Mouse (Mus musculus) natural killer cell, adult 2 months (primary cell): ENCODE data around the gene Armc12.
"Not testable (repeated sequence)": the region's sequence is repeated elsewhere in the genome, so short reads cannot be mapped to it uniquely, and the experiment has no call there.

Source experiments
- DNase-seq, 2 experiments: peaks; one replicate each; pipeline ENCODE4 v3.0.0; 2022; ENCODE audit warnings: low spot score in 2 of 2

Gene Armc12

DNA sequence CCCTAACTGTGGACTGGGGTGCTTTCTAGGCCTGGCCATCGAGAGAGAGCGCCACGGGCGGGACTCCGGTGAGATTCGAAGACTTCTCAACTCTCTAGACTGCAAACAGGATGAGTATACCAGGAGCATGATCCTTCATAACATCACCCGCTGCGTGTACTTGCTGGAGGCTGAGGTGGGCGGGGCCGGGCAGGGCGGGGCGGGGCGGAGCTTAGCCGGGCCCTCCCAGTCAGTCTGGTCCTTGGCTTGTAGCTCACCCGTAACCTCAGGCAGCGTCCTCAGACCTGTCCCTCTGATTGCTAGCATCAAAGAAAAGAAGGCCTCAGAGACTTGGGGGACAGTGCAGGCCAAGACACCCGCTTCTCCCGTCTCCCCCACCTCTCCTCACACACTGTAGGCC is 1.3 kb downstream of the Armc12 start:
- DNase-seq = no peak

DNA sequence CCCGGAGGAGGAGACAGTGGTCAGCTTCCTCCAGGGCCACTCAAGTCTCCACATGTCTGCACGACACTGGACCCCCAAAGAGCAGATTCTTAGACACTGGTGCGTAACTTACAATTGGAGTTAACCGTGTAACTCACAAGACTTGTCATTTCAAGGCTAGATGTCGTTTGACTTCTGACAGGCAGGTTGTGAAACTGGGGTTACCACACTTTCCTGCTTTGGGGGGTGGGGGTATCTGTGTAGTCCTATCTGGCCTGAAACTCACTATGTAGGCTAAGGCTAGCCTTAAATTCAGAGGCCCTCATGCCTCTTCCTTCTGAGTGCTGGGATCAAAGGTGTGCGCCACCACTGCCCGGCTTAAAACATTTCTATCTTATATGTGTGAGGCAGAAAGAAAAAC is 2.0 kb downstream of the Armc12 start:
- no peak for DNase-seq

DNA sequence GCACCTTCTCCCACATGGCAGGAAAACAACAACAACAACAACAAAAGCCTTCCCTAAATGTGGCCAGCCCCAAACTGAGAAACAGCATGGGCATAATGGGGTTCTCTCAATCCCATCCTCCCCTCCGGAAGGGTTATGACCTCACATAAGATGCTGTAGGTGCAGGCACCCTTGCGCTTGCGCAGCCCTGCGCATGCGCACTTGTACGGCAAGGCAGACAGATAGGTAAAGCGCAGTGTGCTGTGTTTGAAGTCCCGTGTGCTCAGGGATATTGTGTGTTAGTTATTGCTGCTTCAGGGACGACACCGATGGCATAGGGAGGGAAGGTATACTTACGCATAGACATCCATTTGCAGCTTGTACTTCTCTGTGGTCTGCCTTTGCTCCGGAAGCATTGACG is 2.7 kb downstream of the Armc12 start:
- no peak for DNase-seq

DNA sequence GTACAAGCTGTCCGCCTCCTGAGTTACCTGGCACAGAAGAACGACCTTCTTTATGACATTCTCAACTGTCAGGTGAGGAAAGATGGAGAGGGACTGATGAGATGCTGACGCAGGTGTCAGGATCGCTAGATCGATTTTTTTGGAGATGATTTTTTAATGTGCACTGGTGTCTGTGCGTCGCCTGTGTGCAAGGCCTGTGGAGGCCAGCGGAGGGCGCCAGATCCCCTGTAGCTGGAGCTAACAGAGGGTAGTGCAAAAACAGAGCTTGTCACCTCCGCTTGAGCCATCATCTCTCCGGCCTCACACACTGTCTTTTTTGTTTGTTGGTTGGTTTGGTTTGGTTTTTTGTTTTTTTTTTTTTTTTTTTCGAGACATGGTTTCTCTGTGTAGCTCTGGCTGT is 7.3 kb downstream of the Armc12 start:
- DNase-seq = no peak

DNA sequence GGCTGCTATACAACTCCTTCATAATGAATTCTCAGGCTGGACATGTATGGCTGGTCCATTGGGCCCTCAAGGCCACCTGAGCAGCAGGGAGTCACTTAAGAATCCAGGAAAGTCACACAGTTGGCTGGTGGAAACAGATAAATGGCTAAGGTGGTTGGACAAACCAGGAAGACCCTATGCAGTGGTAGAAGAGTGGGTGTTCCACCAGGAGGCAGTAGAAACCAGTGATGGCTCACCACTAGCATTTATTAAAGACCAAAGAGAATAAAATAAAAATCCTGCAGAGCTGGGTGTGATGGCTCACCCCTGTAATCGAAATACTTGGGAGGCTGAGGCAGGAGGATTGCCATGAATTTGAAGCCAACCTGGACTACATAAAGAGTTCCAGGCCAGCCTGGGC is 16.3 kb downstream of the Armc12 start:
- peak in 1 of 2 experiments; percentile 23 for DNase-seq

DNA sequence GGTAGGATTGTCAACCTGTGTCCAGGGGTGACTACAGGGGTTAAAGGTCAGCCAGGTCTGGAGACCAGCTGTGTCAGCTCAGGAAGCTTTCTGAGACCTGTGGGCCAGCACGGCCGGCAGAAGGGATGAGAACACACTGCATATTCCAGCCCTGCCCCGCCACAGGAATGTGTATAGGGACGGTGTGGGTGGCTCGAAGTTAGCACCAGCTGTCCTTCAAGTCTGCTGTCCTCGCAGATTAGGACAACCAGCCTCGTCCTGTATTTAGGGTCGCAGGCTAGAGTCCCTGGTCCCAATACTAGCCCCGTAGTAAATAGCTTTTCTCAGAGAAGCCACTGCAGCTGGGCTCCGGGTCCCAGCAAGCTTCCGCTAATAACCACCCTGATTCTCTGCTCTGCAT is 17.9 kb downstream of the Armc12 start:
- no peak for DNase-seq

DNA sequence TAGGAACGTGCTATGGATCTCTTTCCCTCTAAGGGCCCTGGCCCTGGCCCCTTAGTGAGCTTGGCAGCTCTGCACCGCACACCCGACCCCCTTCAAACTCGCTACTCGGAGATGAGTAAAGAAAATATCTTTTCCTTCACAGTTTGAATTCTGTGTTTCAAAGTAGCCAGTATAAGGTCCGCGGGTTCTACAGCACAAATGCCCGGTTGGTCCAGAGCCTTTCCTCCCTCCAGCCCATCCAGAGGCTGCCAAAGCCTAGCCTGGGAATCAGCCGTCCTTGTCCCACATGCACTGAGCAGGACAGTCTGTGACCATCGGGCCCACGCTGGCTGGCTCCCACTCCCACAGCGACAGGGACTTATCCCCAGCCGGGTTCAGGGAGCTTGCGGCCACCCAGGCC is 18.5 kb downstream of the Armc12 start, which contains the start of gene Clpsl2:
Gene Clpsl2 (plus strand): TSS at position 301 of the 400 bp plus-strand sequence.
- no peak for DNase-seq

DNA sequence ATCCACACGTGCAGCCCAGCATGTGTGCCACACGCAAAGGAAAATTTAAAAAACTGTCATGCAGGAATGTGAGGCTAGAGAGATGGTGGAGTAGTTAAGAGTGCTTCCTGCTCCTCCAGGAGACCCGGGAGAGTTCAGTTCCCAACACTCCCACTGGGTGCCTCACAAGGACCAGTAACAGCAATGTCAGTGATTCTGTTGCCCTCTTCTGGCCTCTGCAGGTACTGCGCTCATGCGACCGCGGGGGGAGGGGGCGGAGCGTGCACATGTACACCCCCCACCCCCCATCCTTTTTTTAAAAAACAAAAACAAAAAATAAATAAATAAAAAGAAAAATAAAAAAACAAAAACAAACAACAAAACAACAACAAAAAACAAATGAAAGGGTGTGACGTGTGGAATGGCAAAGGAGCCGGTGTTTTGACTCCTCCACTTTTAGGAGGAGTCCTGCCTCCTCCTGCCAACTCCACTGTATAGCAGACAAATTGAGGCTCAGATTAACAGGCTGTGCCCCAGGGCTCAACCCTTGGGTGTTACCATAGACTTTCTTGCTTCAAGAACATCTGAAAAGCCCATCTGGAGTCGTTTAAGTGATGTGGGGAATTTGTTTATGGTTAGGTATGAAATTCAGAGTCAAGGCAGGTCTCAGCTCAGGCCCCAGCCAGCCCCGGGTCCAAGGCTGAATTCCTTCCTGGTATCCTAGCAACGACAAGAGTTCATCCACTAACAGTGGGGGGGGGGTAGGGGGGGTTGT is 22.6 kb downstream of the Armc12 start:
- DNase-seq = peak; percentile 30 to 73

DNA sequence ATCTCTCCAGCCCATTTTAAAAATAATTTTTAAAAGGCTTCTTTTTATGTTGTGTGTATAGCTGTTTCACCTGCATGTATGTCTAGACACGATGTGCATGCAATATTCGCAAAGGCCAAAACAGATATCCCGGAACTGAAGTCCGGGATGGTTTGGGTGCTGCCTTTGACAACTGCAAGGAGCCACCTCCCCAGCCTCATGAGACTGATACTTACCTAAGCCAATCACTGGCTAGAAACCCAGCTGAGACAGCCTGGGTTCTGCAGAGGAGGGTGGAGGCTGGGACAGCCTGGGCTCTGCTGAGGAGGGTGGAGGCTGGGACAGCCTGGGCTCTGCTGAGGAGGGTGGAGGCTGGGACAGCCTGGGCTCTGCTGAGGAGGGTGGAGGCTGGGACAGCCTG is 23.4 kb downstream of the Armc12 start:
- DNase-seq = not testable (repeated sequence)

DNA sequence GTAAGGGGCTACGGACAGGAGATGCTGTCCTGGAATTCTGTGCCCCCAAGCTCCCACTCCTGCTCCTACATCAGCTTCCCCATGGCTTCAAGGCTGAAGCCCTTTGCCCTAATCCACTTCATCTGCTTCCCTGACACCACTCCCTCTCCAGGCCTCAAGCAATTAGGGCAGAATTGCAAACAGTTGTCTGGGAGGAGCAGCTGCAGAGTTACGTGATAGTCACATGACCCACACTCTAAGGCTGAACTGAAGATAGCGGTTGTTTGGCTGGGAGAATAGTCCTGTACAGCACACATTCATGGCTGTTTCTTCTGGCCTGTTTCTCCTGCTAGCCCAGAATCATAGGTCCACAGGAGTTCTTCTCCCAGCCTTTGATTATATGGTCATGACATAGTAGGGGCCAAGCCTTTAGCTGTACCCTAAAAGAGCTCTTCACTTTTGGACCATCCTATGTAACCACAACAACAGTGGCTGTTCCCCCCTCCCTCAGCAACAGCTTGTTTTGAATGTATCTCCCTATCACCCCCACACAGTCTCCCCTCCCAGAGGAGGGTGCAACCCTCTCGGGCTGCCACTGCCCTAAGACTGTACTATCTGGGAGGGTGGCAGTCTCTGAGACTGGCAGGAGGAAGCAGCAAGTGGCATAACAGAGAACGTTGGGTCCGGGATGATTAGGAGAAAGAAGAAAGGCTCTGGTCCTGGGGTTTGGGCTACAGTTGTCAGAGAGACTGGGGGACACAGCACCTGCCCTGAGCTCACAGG is 26.2 kb downstream of the Armc12 start:
- DNase-seq = no peak

DNA sequence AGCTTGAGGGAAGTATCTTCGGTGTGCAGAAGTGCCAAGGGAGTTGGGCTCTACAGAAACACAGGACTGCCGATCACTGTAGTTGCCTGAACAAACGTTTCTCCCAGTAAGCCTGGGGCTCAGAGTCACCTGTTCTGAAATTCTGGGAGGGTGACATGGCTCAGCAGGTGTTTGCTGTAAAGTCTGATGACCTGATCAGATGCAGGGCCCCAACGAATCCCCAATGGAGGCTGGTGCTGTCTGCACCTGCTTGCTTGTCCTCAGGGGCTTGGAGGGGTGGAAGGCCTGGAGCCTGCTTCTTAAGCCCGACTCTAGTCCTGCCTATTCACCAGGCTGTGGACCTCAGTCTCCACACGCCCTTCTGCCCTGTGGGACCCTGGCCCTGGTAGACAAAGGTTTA is 27.2 kb downstream of the Armc12 start:
- DNase-seq = no peak

DNA sequence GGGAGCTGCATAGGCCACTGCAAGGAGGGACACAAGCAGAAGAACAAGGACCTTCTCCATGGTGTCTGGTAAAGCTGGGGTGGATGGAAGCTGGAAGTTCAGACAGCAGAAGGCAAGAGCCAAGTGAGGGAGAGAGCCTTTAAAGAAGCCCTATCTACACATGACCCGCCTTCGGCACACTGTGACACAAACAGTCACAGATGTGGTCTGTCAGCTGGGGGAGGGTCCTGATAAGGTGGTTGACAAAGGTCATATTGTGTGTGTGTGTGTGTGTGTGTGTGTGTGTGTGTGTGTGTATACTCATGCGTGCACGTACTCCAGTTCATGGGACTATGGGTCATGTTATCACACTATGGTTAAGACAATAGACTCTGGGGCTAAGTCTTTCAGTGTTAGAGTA is 30.0 kb downstream of the Armc12 start, which contains the start of gene Clps:
Gene Clps (minus strand): TSS at position 169 of the 400 bp plus-strand sequence.
- DNase-seq = no peak

DNA sequence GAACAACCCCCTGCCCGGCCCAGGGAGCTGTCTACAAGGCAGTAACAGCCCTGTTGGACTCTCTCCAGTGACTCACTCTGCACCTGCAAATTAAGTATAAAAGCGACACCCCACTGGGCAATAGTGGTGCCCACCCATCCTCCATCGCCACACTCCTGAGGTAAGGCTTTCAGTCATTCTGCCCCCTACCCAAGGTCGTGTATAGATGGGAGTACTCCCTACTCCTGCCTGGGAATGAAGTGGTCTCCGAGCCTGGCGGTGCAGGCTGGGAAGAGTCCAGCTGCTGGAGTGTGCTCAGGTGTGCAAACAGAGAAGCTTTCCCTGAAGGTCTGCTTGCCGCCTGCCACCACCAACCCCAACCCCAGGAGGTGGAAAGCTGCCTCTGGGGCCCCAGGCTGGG is 31.0 kb downstream of the Armc12 start:
- no peak for DNase-seq

DNA sequence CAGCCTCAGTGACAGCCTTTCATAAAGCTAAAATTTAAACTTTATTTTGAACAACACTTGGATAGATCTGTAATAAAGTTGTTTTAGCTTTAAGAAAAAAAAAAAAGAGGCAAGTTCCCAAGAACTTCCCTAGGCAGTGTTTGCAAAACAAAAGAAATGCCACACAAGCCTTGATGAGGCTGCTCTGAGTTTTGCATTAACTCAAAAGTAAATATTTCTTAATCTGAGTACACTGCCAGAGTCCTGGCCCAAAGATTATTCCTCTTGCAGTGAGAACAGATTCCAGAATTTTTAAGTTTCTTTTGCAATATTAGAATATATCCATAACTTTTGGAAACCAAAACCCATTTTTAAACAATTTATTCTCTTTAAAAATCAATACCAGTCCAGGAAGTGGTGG is 34.6 kb downstream of the Armc12 start:
- DNase-seq = no peak

DNA sequence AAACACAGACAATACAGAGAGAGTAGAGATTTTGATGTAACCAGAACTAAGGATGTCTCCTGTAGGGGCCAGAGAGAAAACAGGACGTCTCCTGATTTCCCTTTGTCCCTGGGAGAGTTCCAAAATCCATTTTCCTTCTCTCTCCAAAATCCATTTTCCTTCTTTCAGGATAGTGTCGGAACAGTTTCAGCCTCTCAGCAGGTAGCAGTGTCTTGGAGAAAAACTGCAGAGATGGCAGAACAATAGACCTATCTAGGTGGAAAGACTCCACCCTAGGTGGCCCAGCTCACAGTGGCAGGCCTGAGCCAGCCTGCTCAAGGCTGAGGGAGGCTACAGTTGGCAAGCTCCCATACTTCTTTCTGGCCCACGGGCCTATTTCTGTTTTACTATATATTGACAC is 36.9 kb downstream of the Armc12 start:
- no peak for DNase-seq

DNA sequence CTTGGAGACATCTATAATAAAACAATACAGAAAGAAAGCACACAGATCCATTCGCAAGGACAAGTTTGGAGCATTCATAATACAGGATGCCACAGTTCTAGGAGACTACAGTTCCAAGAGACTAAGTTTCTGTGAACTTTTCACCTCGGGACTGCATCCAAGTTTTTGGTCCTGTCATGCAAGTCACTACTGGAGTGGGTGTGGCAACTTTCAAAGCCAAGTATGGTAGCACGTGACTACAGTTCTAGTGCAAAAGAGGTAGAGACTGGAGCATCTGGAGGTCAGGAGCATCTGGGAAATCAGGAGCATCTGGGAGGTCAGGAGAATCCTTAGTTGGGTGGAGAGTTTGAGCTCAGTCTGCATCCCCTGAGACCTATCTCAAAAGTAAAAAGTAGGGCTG is 41.3 kb downstream of the Armc12 start:
- no peak for DNase-seq

DNA sequence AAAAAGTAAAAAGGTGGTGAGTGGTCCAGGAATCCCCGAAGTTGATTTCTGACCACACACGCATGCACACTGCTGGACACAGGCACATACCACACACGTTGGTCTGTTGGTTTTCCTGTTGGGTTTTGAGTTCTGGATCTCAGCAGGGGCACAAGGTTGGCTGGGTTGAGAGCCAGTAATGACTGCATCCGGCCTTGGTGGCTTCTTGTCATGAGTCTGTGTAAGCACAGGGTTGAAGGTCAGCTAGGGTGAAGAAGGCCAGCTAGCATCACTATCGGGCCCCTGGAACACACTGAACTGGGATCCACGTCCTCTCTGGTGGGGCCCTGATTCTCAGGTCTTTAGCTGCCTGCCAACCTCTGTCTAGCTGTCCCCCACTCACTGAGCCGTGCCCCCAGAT is 41.9 kb downstream of the Armc12 start:
- DNase-seq = no peak

DNA sequence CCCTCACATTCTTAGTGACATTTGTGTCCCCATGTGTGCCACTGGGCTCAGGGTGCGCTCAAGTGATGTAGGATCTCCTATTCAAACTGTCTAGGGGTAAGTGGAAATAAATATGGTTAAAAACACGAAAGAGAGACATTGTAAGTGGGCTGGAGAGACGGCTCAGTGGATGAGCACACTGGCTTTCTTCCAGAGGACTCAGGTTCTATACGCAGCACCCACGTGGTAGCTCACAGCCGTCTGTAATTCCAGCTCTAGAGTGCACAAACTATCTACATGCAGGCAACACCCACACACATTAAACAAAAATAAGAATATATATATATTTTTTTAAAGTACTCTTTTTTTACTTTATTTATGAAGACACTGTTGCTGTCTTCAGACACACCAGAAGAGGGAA is 42.3 kb downstream of the Armc12 start:
- no peak for DNase-seq

DNA sequence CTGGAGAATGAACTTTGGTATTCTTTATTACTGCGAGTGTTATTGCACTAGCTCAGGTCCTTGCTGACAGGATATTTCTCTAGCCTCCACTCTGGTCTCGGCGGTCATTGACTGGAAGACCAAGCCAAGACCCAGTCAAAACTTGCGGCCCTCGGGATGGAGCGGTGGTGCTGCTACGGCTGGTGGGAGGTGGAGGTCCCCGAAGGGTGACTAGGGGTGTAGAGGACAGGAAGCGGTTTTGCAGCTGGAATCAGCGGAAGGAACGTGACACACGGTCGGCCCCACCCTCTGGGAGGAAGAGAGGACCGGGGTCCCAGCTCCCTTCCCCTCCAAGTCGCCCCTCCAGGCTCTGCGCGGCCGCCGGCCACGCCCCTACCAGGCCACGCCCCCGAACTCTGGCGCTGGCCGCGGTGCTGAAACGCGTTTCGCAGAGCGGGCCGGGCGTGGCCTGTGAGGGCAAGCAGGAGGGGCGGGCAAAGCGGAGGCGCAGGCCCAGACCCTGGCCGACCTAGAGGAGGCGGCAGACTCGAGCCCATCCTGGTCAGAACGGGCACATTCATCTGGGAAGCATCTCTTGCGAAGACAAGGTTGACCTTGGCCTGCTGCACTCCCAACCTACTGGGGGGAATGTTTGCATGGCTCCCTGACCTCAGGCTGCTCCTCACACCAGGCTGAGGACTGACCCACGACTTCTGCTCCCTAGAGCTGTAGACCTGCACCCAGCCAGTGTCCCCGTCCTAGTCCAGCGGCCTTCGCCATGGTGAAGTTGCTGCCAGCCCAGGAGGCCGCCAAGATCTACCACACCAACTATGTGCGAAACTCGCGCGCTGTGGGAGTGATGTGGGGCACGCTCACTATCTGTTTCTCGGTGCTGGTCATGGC is 44.9 kb downstream of the Armc12 start, which contains the start of gene Lhfpl5:
Gene Lhfpl5 (plus strand): TSS at position 398 of the 882 bp plus-strand sequence.
- peak; percentile 8 to 19 for DNase-seq

DNA sequence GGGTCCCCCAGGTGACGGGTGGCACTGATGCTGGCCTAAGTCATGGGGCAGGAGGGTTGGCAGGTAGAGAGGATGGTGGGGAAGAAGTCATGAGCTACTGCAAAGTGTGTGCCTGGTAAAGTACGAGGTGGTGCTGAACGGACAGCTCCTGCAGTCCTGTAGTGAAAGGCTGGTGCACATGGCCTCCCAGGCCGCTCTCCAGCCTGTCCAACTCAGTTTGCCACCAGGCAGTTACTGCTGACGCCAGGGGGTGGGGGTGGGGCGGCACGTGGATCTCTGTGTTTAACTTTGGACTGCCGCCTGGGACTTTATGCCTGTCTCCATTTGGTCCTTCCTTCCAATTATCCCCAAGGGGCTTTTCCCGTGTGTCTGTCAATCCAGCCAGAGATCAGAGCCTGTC is 49.8 kb downstream of the Armc12 start:
- peak; percentile 17 to 40 for DNase-seq

DNA sequence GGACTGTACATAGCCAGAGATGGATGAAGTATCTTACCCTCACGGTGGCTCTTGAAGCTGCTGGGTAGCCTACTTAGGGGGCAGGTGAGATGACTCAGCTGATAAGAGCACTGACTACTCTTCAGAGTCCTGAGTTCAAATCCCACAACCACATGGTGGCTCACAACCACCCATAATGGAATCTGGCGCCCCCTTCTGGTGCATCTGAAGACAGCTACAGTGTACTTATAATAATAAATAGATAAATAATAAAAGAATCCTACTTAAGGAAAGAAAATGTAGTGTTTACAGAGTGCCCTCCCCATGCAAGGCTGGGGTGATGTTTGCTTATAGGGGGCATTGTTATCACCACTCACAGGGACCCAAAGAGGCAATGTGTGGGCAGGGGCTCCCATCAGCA is 50.5 kb downstream of the Armc12 start:
- DNase-seq = no peak

DNA sequence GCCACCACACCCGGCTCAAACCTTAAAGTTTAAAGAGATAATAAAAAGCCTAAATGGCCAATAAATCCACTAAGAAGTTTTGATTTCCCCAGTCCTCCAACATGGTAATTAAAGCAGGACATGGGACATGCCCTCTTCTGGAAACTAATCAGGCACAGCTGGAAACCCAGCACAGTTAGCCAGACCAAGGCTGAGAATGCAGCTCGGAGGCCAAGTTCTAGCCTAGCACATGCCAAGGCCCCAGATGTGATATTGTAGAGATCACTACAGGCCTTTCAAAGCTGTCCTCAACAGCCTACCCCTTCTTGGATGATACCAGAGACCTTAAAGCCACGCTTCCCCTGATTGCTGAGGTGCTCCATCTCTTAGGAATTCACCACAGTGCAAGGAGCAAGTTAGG is 55.9 kb downstream of the Armc12 start:
- DNase-seq = no peak
